Mouse (Mus musculus): ENCODE measurements around the gene Ptprg.

DNA sequence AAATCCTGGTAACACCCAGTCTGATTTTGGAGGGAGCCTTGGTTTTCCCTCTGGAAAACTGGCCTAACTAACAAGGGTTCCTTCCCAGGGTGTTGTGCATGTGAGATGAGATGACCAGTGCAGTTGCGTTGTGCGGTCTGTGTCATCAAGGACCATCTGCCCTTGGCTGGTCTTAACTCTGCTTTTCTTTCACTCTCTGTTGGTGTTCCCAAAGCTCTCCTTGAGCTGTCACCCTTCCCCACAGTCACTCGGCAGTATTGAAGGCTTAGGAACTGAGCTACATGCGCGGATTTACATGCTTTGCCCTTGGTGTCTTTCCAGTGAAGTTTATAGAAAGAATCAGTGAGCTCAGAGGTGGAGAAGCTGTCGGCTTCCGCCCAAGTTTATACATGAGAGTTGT lies 170.5 kb downstream of the Ptprg start:
- no peak for TF ChIP-seq CTCF (IDR thresholded peaks at IDR 0.05; ENCODE audit: control insufficient read depth, insufficient read depth, insufficient read length)
- TF ChIP-seq MYOD1 (IDR thresholded peaks at IDR 0.05; ENCODE audit: control insufficient read depth, insufficient read length, low read depth), result no peak
- TF ChIP-seq MAX (IDR thresholded peaks at IDR 0.05), result no peak
- TF ChIP-seq USF1 (IDR thresholded peaks at IDR 0.05; ENCODE audit: low read depth), result no peak
- no peak for TF ChIP-seq CEBPB (IDR thresholded peaks at IDR 0.05; ENCODE audit: low read depth)
- no peak for TF ChIP-seq MYOG (IDR thresholded peaks at IDR 0.05; ENCODE audit: control insufficient read depth, extremely low read depth, insufficient read length)

Data from C2C12 (cell line).